Mouse (Mus musculus): ENCODE results near the gene Adgrb3. TPM values are rescaled to one million over a fixed set of nuclear protein-coding genes. Genes with fewer than 3 reads are reported as not detected.

Adgrb3 gene
- polyA plus RNA-seq, 1 experiment from 2014 or later: 2.4 TPM

DNA sequence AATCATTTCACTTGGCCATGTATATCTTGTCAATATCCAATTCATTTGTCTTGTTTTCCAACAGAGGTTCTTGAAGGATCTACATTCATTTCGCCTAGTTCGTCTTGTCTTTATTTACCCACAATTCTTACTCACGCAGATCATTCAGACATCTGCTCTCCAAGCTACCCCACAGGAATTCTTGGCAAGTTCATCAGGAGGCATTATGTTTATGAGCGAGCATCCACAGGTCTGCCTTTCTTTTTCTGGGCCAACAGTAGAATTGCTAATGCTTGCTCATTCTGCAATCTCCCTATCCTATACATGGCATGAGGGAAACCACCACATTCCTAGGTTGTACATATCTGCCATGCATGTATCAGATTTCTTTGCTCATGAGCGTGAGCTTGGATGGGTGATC lies 99.7 kb downstream of the Adgrb3 start:
- Histone ChIP-seq H3K9me3 (replicated peaks) (no peaks in the 10 kb centered on the region), H3K27me3 (no peaks in the 10 kb centered on the region), H3K36me3 (no peaks in the 10 kb centered on the region), H3K4me2 (replicated peaks) (no peak overlapping the region), H3K27ac (replicated peaks) (no peak overlapping the region), H3K4me3 (replicated peaks) (no peak overlapping the region), H3K9ac (no peak overlapping the region), H3K4me1 (no peaks in the 10 kb centered on the region)
- 80% methylated on average over 5 of the region's 5 CpGs for WGBS
- ATAC-seq (ENCODE audit: insufficient number of reproducible peaks, low FRiP score, low TSS enrichment, low read depth): no peak

DNA sequence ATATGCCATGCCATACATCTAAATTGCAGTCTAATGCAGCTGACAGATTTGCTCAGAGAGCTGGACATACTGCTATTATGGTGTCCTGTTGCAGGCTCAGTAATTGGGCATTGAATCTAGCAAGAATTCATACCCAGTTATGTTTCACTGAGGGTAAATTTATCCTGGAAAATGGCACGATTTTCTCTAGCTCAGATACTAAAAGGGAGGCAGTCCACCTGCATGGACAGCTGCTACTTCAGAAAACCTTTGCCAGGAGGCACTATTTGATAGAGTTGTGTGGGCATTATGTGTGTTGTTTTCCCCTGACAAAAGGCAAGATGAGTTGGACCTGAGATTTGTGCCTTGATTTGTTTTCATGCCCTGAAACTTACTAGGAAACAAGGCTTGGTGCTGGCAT lies 118.0 kb downstream of the Adgrb3 start:
- Histone ChIP-seq H3K4me1 (no peaks in the 10 kb centered on the region), H3K4me2 (replicated peaks) (no peak overlapping the region), H3K27ac (replicated peaks) (no peak overlapping the region), H3K4me3 (replicated peaks) (no peak overlapping the region), H3K36me3 (no peaks in the 10 kb centered on the region), H3K9ac (no peak overlapping the region), H3K27me3 (no peaks in the 10 kb centered on the region), H3K9me3 (replicated peaks) (no peaks in the 10 kb centered on the region)
- no peak for ATAC-seq (ENCODE audit: insufficient number of reproducible peaks, low FRiP score, low TSS enrichment, low read depth)
- WGBS: 16% methylated on average over 1 of the region's 1 CpGs

DNA sequence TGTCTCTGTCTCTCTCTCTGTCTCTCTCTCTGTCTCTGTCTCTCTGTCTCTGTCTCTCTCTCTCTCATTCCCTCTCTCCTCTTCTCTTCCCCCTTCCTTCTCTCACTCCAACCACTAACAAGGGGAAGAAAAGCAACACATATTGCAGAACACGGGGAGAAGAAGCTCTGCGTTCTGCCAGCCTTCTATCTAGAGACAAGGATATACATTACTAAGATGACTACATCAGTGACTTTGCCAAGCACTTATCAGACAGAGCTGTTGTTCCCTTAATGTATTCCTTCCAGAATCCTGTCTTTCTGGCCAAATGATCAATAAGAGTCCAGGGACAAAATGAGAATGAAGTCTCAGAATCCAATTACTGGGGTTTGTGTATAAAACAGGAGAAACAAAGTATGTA lies 123.2 kb downstream of the Adgrb3 start:
- 71% methylated on average over 2 of the region's 2 CpGs for WGBS

DNA sequence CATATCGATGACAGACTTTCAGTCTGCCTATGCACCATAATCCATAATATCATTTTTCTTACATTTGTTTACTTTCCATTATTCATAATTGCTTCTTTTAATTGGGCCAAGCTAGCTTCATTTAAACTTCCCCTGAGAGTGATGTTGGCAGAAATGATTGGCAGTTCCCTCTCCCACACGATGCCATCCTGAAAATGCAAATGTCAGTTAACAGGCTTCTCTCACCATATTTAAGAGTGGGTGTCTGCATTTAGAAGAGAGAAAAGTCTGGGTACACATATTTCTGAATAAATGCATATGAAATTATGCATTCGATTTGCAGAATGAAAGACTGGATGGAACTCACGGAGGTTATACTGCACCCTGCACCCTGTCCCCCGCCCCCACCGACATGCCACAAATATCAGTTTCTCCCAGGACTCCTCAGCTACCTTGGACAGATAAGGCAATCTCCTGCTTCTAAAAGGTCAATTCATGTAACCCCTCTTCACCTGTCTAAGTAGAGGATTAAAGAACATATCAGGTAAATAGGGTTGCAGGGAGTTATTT lies 130.7 kb downstream of the Adgrb3 start:
- 82% methylated on average over 6 of the region's 6 CpGs for WGBS
- H3K27me3 ChIP-seq: no peaks in the 10 kb centered on the region
- ATAC-seq (ENCODE audit: insufficient number of reproducible peaks, low FRiP score, low TSS enrichment, low read depth): no peak
- H3K4me2 ChIP-seq (replicated peaks): no peak overlapping the region
- no peak overlapping the region for H3K4me3 ChIP-seq (replicated peaks)
- H3K36me3 ChIP-seq: no peaks in the 10 kb centered on the region
- H3K4me1 ChIP-seq: no peaks in the 10 kb centered on the region
- no peaks in the 10 kb centered on the region for H3K9me3 ChIP-seq (replicated peaks)
- no peak overlapping the region for H3K27ac ChIP-seq (replicated peaks)
- no peak overlapping the region for H3K9ac ChIP-seq

More for the DNA sequence above, 123.2 kb downstream of the Adgrb3 start:
- H3K36me3 ChIP-seq: no peaks in the 10 kb centered on the region
- no peak overlapping the region for H3K27ac ChIP-seq (replicated peaks)
- H3K4me2 ChIP-seq (replicated peaks): no peak overlapping the region
- H3K4me1 ChIP-seq: no peaks in the 10 kb centered on the region
- no peak for ATAC-seq (ENCODE audit: insufficient number of reproducible peaks, low FRiP score, low TSS enrichment, low read depth)
- no peak overlapping the region for H3K4me3 ChIP-seq (replicated peaks)
- no peak overlapping the region for H3K9ac ChIP-seq
- no peaks in the 10 kb centered on the region for H3K27me3 ChIP-seq
- no peaks in the 10 kb centered on the region for H3K9me3 ChIP-seq (replicated peaks)

DNA sequence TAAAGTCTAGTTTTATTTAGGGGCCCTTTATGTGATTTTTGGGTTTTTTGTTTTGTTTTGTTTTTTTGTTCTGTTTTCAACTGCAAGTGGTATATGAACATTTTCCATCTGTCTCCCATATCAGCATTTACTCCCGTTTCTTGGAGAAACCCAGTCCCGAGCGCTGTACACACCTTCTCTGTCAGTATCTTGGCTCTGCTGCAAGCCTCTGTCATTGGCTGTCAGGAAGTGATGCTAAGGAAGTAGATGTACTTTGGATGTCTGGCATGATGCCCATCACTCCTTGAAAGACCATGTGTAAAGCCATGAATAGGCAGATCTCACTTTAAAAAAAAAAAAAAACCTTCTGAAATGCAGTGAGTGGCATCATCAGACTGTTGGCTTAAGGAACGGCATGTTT lies 132.3 kb downstream of the Adgrb3 start:
- no peak overlapping the region for H3K9ac ChIP-seq
- no peak overlapping the region for H3K4me3 ChIP-seq (replicated peaks)
- WGBS: 81% methylated on average over 4 of the region's 4 CpGs

DNA sequence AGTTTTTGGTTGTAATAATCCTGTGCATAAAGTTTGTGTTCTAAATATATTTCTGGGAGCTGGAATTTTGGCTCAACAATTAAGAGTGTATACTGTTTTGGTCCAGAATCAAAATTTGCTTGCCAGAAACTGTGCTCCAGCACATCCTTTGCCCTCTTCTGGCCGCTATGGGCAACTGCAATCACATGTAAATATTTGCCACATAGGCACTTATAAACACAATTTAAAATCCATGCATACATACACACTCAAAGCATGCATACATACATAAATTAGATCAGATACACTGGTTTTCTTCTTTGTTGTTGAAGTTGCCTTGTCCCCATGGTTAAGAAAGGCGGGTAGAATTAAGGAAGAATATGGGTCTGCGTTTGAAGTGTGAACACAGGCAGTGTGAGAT lies 132.7 kb downstream of the Adgrb3 start:
- no peak overlapping the region for H3K4me3 ChIP-seq (replicated peaks)
- WGBS: 59% methylated on average over 3 of the region's 3 CpGs
- no peaks in the 10 kb centered on the region for H3K9me3 ChIP-seq (replicated peaks)
- no peaks in the 10 kb centered on the region for H3K27me3 ChIP-seq
- H3K9ac ChIP-seq: no peak overlapping the region
- no peaks in the 10 kb centered on the region for H3K4me1 ChIP-seq
- no peak for ATAC-seq (ENCODE audit: insufficient number of reproducible peaks, low FRiP score, low TSS enrichment, low read depth)
- no peaks in the 10 kb centered on the region for H3K36me3 ChIP-seq
- no peak overlapping the region for H3K4me2 ChIP-seq (replicated peaks)
- H3K27ac ChIP-seq (replicated peaks): no peak overlapping the region

More for the DNA sequence above, 132.3 kb downstream of the Adgrb3 start:
- no peak overlapping the region for H3K4me2 ChIP-seq (replicated peaks)
- H3K36me3 ChIP-seq: no peaks in the 10 kb centered on the region
- ATAC-seq (ENCODE audit: insufficient number of reproducible peaks, low FRiP score, low TSS enrichment, low read depth): no peak
- H3K4me1 ChIP-seq: no peaks in the 10 kb centered on the region
- no peak overlapping the region for H3K27ac ChIP-seq (replicated peaks)
- H3K9me3 ChIP-seq (replicated peaks): no peaks in the 10 kb centered on the region
- H3K27me3 ChIP-seq: no peaks in the 10 kb centered on the region

DNA sequence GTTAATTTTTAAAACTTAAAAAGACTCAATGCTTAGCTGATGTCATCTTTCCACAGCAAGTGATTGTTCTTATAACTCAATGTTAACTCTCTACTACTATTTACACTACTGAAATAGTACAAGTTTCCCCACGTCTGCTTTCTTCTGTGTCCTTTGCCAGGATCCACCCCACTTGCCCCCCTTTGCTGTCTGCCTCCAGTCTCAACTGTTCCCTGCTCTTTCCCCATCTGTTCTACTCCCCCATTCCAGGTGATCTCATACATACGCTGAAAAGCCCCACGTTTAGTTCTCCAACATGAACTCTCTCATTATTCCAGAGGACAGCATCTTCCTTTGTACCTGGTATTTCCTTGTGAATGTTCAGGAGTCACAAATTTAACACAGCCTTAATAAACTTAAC lies 147.4 kb downstream of the Adgrb3 start:
- Histone ChIP-seq H3K27ac (replicated peaks) (no peak overlapping the region), H3K27me3 (no peaks in the 10 kb centered on the region), H3K36me3 (no peaks in the 10 kb centered on the region), H3K4me1 (no peaks in the 10 kb centered on the region), H3K9me3 (replicated peaks) (no peaks in the 10 kb centered on the region), H3K9ac (no peak overlapping the region), H3K4me2 (replicated peaks) (no peak overlapping the region), H3K4me3 (replicated peaks) (no peak overlapping the region)
- no peak for ATAC-seq (ENCODE audit: insufficient number of reproducible peaks, low FRiP score, low TSS enrichment, low read depth)
- WGBS: 63% methylated on average over 3 of the region's 3 CpGs

DNA sequence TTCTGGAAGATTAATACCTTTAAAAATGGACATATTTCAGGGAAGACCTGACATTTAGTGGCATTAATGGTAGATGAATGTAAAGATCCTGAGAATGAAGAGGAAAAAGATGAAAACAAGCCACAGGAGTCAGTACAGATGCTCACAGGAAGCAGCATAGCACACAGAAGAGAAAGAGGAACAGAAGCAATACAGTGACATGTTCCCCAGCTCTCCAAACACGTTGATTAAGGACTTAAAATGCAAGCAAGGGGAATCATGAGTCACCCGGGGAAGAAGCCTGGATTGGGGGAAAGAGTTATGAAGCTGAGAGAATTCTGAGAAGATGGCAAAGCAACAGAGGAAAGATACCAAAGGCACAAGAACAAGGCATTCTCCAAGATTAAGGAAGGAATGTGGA lies 149.9 kb downstream of the Adgrb3 start:
- Histone ChIP-seq H3K36me3 (no peaks in the 10 kb centered on the region), H3K9me3 (replicated peaks) (no peaks in the 10 kb centered on the region), H3K4me3 (replicated peaks) (no peak overlapping the region), H3K9ac (no peak overlapping the region), H3K4me2 (replicated peaks) (no peak overlapping the region), H3K4me1 (no peaks in the 10 kb centered on the region), H3K27me3 (no peaks in the 10 kb centered on the region), H3K27ac (replicated peaks) (no peak overlapping the region)
- 52% methylated on average over 2 of the region's 2 CpGs for WGBS
- no peak for ATAC-seq (ENCODE audit: insufficient number of reproducible peaks, low FRiP score, low TSS enrichment, low read depth)

DNA sequence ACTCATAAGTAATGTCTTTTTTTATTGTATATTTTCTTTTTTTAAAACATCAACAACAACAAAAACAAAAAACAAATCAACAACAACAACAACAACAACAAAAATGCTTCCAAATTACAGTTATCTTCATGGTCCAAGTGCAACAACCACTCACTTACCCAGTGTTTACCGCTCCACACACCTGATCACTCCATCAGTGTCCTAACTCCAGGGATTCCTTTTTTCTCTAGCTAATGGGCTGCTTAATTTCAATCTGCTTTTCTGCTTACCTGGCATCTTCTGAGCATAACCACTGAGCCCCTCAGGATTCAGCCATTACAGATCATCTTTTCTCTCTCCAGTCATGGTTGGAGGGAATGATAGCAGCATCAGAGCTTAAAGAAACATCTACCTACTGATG lies 176.8 kb downstream of the Adgrb3 start:
- ATAC-seq (ENCODE audit: insufficient number of reproducible peaks, low FRiP score, low TSS enrichment, low read depth): no peak
- Histone ChIP-seq H3K4me3 (replicated peaks) (no peak overlapping the region), H3K9ac (no peak overlapping the region), H3K27me3 (no peaks in the 10 kb centered on the region), H3K27ac (replicated peaks) (no peak overlapping the region), H3K4me2 (replicated peaks) (no peak overlapping the region), H3K36me3 (no peaks in the 10 kb centered on the region), H3K4me1 (no peaks in the 10 kb centered on the region), H3K9me3 (replicated peaks) (no peaks in the 10 kb centered on the region)
- WGBS: 89% methylated on average over 1 of the region's 1 CpGs

DNA sequence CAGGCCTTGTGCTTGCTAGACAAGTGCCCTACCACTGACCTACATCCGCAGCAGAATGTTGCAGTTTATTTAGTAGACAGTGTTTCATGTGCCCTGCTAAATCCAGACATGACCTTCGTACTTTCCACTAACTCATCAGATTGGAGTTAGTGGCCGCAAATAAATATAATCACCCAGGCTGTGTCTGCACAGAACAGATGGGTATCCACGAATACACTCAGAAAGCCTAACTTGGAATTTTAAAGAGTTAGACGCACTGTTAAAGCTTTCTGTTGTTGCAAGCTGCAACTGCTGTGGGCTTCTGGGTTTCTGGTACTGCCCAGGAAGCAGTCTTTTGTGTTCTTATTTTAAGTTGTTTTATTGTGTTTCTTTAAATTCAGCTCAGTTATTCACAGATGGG lies 185.3 kb downstream of the Adgrb3 start:
- no peak overlapping the region for H3K9ac ChIP-seq
- no peak overlapping the region for H3K4me2 ChIP-seq (replicated peaks)
- no peaks in the 10 kb centered on the region for H3K36me3 ChIP-seq
- H3K27me3 ChIP-seq: no peaks in the 10 kb centered on the region
- ATAC-seq (ENCODE audit: insufficient number of reproducible peaks, low FRiP score, low TSS enrichment, low read depth): no peak
- 82% methylated on average over 5 of the region's 5 CpGs for WGBS
- H3K9me3 ChIP-seq (replicated peaks): no peaks in the 10 kb centered on the region
- no peak overlapping the region for H3K4me3 ChIP-seq (replicated peaks)
- no peaks in the 10 kb centered on the region for H3K4me1 ChIP-seq
- no peak overlapping the region for H3K27ac ChIP-seq (replicated peaks)

DNA sequence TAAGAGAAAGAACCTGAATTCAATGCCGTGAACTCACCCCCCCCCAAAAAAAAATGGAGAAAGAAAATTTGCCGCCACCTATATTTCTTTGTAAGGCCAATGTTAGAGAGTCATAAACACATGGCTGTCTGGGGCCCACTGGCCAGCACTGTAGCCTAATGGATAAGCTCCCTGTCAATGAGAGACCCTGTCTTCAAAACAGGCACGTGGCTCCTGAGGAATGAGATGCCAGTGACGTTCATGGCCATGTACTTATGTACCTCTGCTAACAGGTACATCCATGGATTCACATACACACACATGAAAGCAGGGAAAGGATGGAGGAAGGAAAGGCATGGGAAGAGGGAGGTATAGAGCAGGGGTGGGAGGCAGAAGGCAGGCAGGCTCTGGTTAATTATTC lies 208.0 kb downstream of the Adgrb3 start:
- WGBS: 65% methylated on average over 4 of the region's 4 CpGs
- no peak for ATAC-seq (ENCODE audit: insufficient number of reproducible peaks, low FRiP score, low TSS enrichment, low read depth)

DNA sequence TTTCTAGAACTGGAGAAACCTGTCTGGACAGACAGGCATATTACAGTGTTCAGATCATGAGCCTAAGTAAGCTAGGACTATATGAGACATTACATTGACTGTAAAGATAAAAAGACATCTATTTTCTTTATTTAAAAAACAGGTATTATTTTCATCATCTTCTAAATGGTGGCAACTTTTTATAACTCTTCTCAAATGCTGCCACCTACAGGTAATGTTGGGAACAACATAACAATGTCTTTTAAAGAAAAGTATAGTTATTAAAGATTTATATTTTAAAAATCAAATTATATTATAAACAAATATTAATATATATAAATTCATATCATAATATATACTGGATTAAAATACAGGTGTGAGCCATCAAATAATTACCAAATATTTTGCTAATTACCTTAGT lies 212.6 kb downstream of the Adgrb3 start:
- Histone ChIP-seq H3K27ac (replicated peaks) (no peak overlapping the region), H3K27me3 (no peaks in the 10 kb centered on the region), H3K9ac (no peak overlapping the region), H3K4me1 (no peaks in the 10 kb centered on the region), H3K4me3 (replicated peaks) (no peak overlapping the region), H3K9me3 (replicated peaks) (no peaks in the 10 kb centered on the region), H3K36me3 (no peaks in the 10 kb centered on the region), H3K4me2 (replicated peaks) (no peak overlapping the region)
- no peak for ATAC-seq (ENCODE audit: insufficient number of reproducible peaks, low FRiP score, low TSS enrichment, low read depth)

More for the DNA sequence above, 208.0 kb downstream of the Adgrb3 start:
- H3K4me2 ChIP-seq (replicated peaks): no peak overlapping the region
- H3K9me3 ChIP-seq (replicated peaks): no peaks in the 10 kb centered on the region
- no peak overlapping the region for H3K9ac ChIP-seq
- no peaks in the 10 kb centered on the region for H3K4me1 ChIP-seq
- no peak overlapping the region for H3K4me3 ChIP-seq (replicated peaks)
- no peak overlapping the region for H3K27ac ChIP-seq (replicated peaks)
- H3K36me3 ChIP-seq: no peaks in the 10 kb centered on the region
- H3K27me3 ChIP-seq: no peaks in the 10 kb centered on the region
